Mouse (Mus musculus) fibroblast of lung, adult 2 months (primary cell): ENCODE results near the gene Lactb.

ENCODE experiments used
- DNase-seq: peaks from one replicate; pipeline ENCODE4 v3.0.0-alpha.2; 2011; ENCODE audit warnings: low read depth

Gene Lactb

GRCm38 (mm10) chr9:66975239-66975645, at the start of gene Lactb:
TSS of gene Lactb (minus strand) at chr9:66975484.
- peak; percentile 71 for DNase-seq

- DNase-seq: no peak
Observed at GRCm38 (mm10) chr9:67023371-67023770, 48.1 kb upstream of the Lactb start.

- no peak for DNase-seq
Observed at GRCm38 (mm10) chr9:67020063-67020462, 44.8 kb upstream of the Lactb start.

- no peak for DNase-seq
Observed at GRCm38 (mm10) chr9:67013501-67013900, 38.2 kb upstream of the Lactb start.

- DNase-seq: peak; percentile 36
Observed at GRCm38 (mm10) chr9:67012470-67012869, 37.2 kb upstream of the Lactb start.

- DNase-seq: no peak
Observed at GRCm38 (mm10) chr9:67011483-67011882, 36.2 kb upstream of the Lactb start.

GRCm38 (mm10) chr9:67008781-67009180, 33.5 kb upstream of the Lactb start:
- no peak for DNase-seq

GRCm38 (mm10) chr9:67006376-67006775, 31.1 kb upstream of the Lactb start:
- DNase-seq: no peak

- DNase-seq: no peak
Observed at GRCm38 (mm10) chr9:67005161-67005742, 30.0 kb upstream of the Lactb start.

- DNase-seq: no peak
Observed at GRCm38 (mm10) chr9:67003656-67004055, 28.4 kb upstream of the Lactb start.

GRCm38 (mm10) chr9:67003156-67003555, 27.9 kb upstream of the Lactb start:
- no peak for DNase-seq

- DNase-seq: no peak
Observed at GRCm38 (mm10) chr9:67001506-67001905, 26.2 kb upstream of the Lactb start.

- DNase-seq: peak; percentile 91
Observed at GRCm38 (mm10) chr9:67001050-67001449, 25.8 kb upstream of the Lactb start.

GRCm38 (mm10) chr9:66999698-67000097, 24.4 kb upstream of the Lactb start:
- DNase-seq: no peak

- DNase-seq: no peak
Observed at GRCm38 (mm10) chr9:66991750-66992410, 16.6 kb upstream of the Lactb start.

GRCm38 (mm10) chr9:66991021-66991749, 15.9 kb upstream of the Lactb start:
- DNase-seq: peak; percentile 38

- DNase-seq: peak; percentile 36
Observed at GRCm38 (mm10) chr9:66990046-66990445, 14.8 kb upstream of the Lactb start.

GRCm38 (mm10) chr9:66989581-66989980, 14.3 kb upstream of the Lactb start:
- DNase-seq: no peak

- DNase-seq: peak; percentile 82
Observed at GRCm38 (mm10) chr9:66988888-66989414, 13.7 kb upstream of the Lactb start.

- DNase-seq: peak; percentile 61
Observed at GRCm38 (mm10) chr9:66988198-66988887, 13.1 kb upstream of the Lactb start.

GRCm38 (mm10) chr9:66985377-66985776, 10.1 kb upstream of the Lactb start:
- DNase-seq: no peak

- no peak for DNase-seq
Observed at GRCm38 (mm10) chr9:66982085-66982484, 6.8 kb upstream of the Lactb start.
